Mouse (Mus musculus) thymus, postnatal 0 days (tissue): ENCODE measurements around the gene C1ra. TPM values are rescaled to one million over a fixed set of nuclear protein-coding genes. Genes with fewer than 3 reads are reported as not detected.
"Not testable (repeated sequence)": the region's sequence is repeated elsewhere in the genome, so short reads cannot be mapped to it uniquely, and the experiment has no call there.

ENCODE experiments used
- DNase-seq: peaks from one replicate; pipeline ENCODE4 v3.0.0-alpha.2; 2015; ENCODE audit warnings: low spot score
- polyA plus RNA-seq: library from polyadenylated mRNA; unstranded; fragments of >200 nt; fragmentation: Nextera tagmentation; extraction: Ambion mirVana; gene quantifications from 2 replicates; pipeline ENCODE4 v1.2.1, GENCODE M21; 2015

C1ra gene
- polyA plus RNA-seq, 1 experiment from 2014 or later: 7.4 TPM

- no peak for DNase-seq
These were observed 32.3 kb downstream of the C1ra start for GRCm38 (mm10) chr6:124544466-124544865.

- DNase-seq: no peak
These were observed 33.2 kb downstream of the C1ra start for GRCm38 (mm10) chr6:124545425-124545824.

GRCm38 (mm10) chr6:124547979-124548378 lies 35.8 kb downstream of the C1ra start:
- DNase-seq: not testable (repeated sequence)

GRCm38 (mm10) chr6:124549023-124549550 lies 36.9 kb downstream of the C1ra start:
- DNase-seq: no peak

- no peak for DNase-seq
These were observed 40.6 kb downstream of the C1ra start for GRCm38 (mm10) chr6:124552766-124553165.

- DNase-seq: not testable (repeated sequence)
These were observed 43.8 kb downstream of the C1ra start for GRCm38 (mm10) chr6:124555956-124556355.

GRCm38 (mm10) chr6:124561156-124561555 lies 49.0 kb downstream of the C1ra start:
- not testable (repeated sequence) for DNase-seq

- DNase-seq: not testable (repeated sequence)
These were observed 49.4 kb downstream of the C1ra start for GRCm38 (mm10) chr6:124561611-124562010.

- peak; percentile 54 for DNase-seq
These were observed 57.8 kb downstream of the C1ra start, which contains the start of gene C1rb for GRCm38 (mm10) chr6:124570026-124570425. TSS of gene C1rb (plus strand) at chr6:124570294.

Other genes with a start within 250 kb of the C1ra start
- 1.1 TPM in 2 replicates for gene Cd163, start 207.7 kb upstream of the C1ra start, polyA plus RNA-seq
- gene Pex5, start 97.3 kb upstream of the C1ra start, polyA plus RNA-seq: 26.4 and 29.9 TPM in 2 replicates
- 2.7 and 2.9 TPM in 2 replicates for gene Clstn3, start 47.6 kb upstream of the C1ra start, polyA plus RNA-seq
- gene C1rl, start 19.3 kb upstream of the C1ra start, polyA plus RNA-seq: 0.67 and 0.85 TPM in 2 replicates
- gene C1s1, start 30.0 kb downstream of the C1ra start, polyA plus RNA-seq: 10.1 and 11.2 TPM in 2 replicates
- not detected in 2 replicates for gene C1rb, start 57.9 kb downstream of the C1ra start, polyA plus RNA-seq
- gene C1s2, start 123.7 kb downstream of the C1ra start, polyA plus RNA-seq: 0.10 and 0.15 TPM in 2 replicates
- gene Lpcat3, start 150.6 kb downstream of the C1ra start, polyA plus RNA-seq: 77.7 and 80.4 TPM in 2 replicates
- gene Emg1, start 199.8 kb downstream of the C1ra start, polyA plus RNA-seq: 368 and 388 TPM in 2 replicates
- 321 and 329 TPM in 2 replicates for gene Phb2, start 199.9 kb downstream of the C1ra start, polyA plus RNA-seq
- gene Ptpn6, start 226.3 kb downstream of the C1ra start, polyA plus RNA-seq: 157 and 167 TPM in 2 replicates
- 541 and 549 TPM in 2 replicates for gene Grcc10, start 229.0 kb downstream of the C1ra start, polyA plus RNA-seq
- not detected in 2 replicates for gene Gm45234, start 243.6 kb downstream of the C1ra start, polyA plus RNA-seq
- gene Atn1, start 244.1 kb downstream of the C1ra start, polyA plus RNA-seq: 4.5 and 4.7 TPM in 2 replicates